Mouse (Mus musculus): ENCODE measurements at regions not wholly inside any gene's neighbourhood (a gene's known extent, or its start where the extent isn't known, plus 50 kb on each side); places are given as distances from the start of the nearest gene placed in this dataset.
A peak's percentile ranks its signal among the peaks of the same experiment; 100 is the strongest.

DNA sequence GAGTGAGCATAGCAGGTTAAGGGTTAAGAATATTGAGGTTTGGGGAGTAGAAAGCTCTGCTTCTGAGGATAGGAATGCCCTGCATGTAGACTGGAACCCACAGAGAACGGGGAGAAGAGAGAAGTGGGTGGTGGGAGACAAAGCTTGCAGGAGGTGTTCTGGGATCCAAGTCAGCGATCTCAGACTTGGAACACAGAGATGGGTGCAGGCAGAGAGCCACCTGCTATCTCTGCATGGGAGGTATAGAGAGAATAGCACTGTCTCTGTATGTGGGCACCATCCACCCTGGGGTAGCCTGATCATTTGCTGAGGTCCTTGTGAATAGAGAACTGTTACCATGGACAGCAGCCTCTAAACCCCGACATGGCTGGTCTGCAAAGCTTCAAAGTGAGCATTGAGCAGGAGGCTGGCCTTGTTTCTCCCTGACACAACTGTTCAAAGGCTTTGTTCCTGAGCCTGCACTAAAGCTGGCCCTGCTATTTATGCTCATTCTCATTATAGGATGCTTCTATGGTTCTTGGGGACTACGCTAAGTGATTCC lies 138.1 kb upstream of the Gm3448 start:
- Histone ChIP-seq H3K4me1 (ENCODE audit: insufficient read depth) (no peaks in the 10 kb centered on the region), H3K27ac (ENCODE audit: low read depth) (no peak overlapping the region), H3K9ac (no peak overlapping the region), H3K9me3 (ENCODE audit: low read depth, low read length) (no peaks in the 10 kb centered on the region), H3K36me3 (ENCODE audit: insufficient read depth) (no peaks in the 10 kb centered on the region), H3K4me3 (ENCODE audit: low read depth, low read length) (no peak overlapping the region), H3K27me3 (ENCODE audit: insufficient read depth, low read length) (no peaks in the 10 kb centered on the region), H3K4me2 (no peak overlapping the region)
- no peak for ATAC-seq (ENCODE audit: insufficient read depth)
- no peak for TF ChIP-seq CTCF (IDR thresholded peaks at IDR 0.05; ENCODE audit: low read depth)
- DNase-seq: peak; percentile 50
- 61% methylated on average over 4 of the region's 4 CpGs for WGBS

DNA sequence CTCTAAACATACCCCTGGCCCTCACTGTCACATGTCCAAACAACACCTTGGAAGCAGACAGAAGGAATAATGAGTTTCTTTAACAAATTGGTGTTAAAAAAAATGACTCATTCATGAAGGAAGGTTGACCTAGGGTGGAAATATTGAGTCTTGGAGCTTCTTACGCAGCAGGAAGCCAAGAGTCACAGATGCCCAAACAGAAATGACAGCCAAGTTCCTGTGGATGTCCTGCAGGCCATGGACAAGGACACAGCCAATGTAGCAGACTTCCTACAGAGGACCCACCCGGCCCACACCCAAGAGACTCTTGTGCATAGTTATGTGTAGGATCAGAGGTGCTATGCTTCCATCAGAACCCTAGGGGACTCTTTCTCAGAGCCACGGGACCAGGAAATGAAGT lies 136.1 kb upstream of the Gm3448 start:
- H3K9ac ChIP-seq: no peak overlapping the region
- no peak overlapping the region for H3K4me3 ChIP-seq (ENCODE audit: low read depth, low read length)
- no peaks in the 10 kb centered on the region for H3K36me3 ChIP-seq (ENCODE audit: insufficient read depth)
- no peaks in the 10 kb centered on the region for H3K4me1 ChIP-seq (ENCODE audit: insufficient read depth)
- H3K9me3 ChIP-seq (ENCODE audit: low read depth, low read length): no peaks in the 10 kb centered on the region
- WGBS: 72% methylated on average over 3 of the region's 3 CpGs
- no peak for TF ChIP-seq CTCF (IDR thresholded peaks at IDR 0.05; ENCODE audit: low read depth)
- H3K27me3 ChIP-seq (ENCODE audit: insufficient read depth, low read length): no peaks in the 10 kb centered on the region
- H3K4me2 ChIP-seq: no peak overlapping the region
- DNase-seq: peak; percentile 39
- ATAC-seq (ENCODE audit: insufficient read depth): no peak
- no peak overlapping the region for H3K27ac ChIP-seq (ENCODE audit: low read depth)

DNA sequence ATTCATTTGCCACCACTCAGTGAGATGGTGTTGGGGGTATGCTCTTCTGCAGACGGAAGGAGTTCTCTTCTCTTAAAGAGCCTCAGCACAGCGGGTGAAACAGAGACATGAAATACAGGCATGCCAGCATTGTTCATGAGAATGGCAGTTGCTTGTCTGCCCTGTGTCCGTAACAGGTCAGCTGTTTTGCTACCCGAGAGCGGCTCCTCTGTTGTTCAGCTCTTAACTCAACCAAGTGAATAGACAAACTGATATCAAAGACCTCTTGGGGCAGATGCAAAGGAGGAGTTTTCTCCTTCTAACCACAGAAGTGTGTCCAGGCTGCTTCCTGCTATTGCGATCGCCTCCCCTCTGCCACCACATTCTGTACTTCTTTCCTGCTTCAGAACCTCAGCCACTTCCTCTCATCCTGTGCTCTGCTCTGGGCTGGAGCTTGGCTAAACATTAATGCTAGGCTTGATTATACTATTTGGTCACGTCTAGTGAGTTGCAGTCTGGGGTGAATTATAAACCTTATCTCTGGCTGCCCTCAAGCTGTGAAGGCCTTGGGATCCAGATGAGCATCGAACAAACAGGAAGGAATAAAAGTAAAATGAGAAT lies 133.1 kb upstream of the Gm3448 start:
- no peaks in the 10 kb centered on the region for H3K4me1 ChIP-seq (ENCODE audit: insufficient read depth)
- ATAC-seq (ENCODE audit: insufficient read depth): no peak
- H3K27ac ChIP-seq (ENCODE audit: low read depth): no peak overlapping the region
- no peaks in the 10 kb centered on the region for H3K9me3 ChIP-seq (ENCODE audit: low read depth, low read length)
- H3K36me3 ChIP-seq (ENCODE audit: insufficient read depth): no peaks in the 10 kb centered on the region
- H3K4me2 ChIP-seq: no peak overlapping the region
- H3K9ac ChIP-seq: no peak overlapping the region
- H3K4me3 ChIP-seq (ENCODE audit: low read depth, low read length): no peak overlapping the region
- peak; percentile 24 for DNase-seq
- H3K27me3 ChIP-seq (ENCODE audit: insufficient read depth, low read length): no peaks in the 10 kb centered on the region
- 50% methylated on average over 9 of the region's 9 CpGs for WGBS
- no peak for TF ChIP-seq CTCF (IDR thresholded peaks at IDR 0.05; ENCODE audit: low read depth)

DNA sequence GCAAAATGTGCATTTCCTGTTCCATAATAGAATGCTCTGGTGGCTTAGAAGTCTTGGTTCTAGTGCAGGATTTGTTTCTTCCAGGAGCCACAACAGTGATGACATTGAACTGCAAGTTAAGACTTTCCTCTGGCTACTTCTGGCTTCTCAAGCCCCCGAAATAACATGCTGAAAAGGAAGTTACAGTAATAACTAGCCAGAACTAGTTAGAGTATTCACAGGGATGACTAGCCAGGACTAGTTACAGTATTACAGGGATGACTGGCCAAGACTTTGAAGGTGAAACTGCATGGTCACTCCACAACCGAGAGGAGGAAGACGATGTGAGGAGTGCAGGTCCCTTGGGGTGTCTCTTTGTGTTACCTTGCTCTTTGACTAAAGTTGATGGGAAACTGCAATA lies 126.6 kb upstream of the Gm3448 start:
- 86% methylated on average over 3 of the region's 3 CpGs for WGBS
- ATAC-seq (ENCODE audit: insufficient read depth): no peak
- no peak for DNase-seq
- no peak overlapping the region for H3K27ac ChIP-seq (ENCODE audit: low read depth)
- no peaks in the 10 kb centered on the region for H3K9me3 ChIP-seq (ENCODE audit: low read depth, low read length)
- no peak overlapping the region for H3K9ac ChIP-seq
- H3K4me1 ChIP-seq (ENCODE audit: insufficient read depth): no peaks in the 10 kb centered on the region
- H3K4me2 ChIP-seq: no peak overlapping the region
- H3K4me3 ChIP-seq (ENCODE audit: low read depth, low read length): no peak overlapping the region
- no peaks in the 10 kb centered on the region for H3K36me3 ChIP-seq (ENCODE audit: insufficient read depth)
- no peaks in the 10 kb centered on the region for H3K27me3 ChIP-seq (ENCODE audit: insufficient read depth, low read length)
- TF ChIP-seq CTCF (IDR thresholded peaks at IDR 0.05; ENCODE audit: low read depth): no peak

DNA sequence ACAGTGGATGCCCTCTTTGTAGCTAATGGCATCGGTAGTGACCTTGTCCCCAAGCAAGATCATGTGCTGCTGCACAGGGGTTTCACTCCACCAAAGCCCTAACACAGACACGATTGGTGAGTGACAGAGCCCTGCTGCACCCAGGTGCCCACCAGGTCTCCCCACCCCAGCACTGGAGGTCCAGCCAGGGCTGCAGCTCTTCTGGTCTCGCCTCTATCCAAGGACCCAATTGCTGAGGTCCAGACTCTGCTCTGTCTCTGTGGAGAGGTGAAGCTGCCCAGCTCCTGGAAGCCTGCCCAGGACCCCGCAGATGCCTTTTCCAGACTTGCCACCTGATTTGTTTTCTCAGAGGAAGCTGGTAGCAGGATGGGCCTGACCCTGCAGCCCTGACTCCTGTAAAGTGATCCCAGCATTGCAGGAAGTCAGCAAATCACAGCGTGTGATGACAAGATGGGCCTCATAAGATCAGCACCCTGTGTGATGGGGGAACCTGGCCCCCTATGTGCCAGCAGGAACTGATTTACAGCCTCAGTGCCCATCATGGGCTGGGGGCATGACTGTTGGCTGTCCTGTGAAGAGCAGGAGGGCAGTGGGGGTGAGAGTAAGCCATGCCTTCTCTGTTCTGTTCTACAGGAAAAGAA lies 116.5 kb upstream of the Gm3448 start:
- DNase-seq: peak; percentile 6
- TF ChIP-seq CTCF (IDR thresholded peaks at IDR 0.05; ENCODE audit: low read depth): no peak
- H3K9ac ChIP-seq: no peak overlapping the region
- no peak overlapping the region for H3K4me3 ChIP-seq (ENCODE audit: low read depth, low read length)
- H3K27ac ChIP-seq (ENCODE audit: low read depth): no peak overlapping the region
- no peak overlapping the region for H3K4me2 ChIP-seq
- no peak for ATAC-seq (ENCODE audit: insufficient read depth)
- H3K4me1 ChIP-seq (ENCODE audit: insufficient read depth): 0 out of 2 replicates have a peak, but pooled peaks cover 2% of the 10 kb centered on the region
- H3K27me3 ChIP-seq (ENCODE audit: insufficient read depth, low read length): no peaks in the 10 kb centered on the region
- WGBS: 52% methylated on average over 5 of the region's 5 CpGs
- no peaks in the 10 kb centered on the region for H3K9me3 ChIP-seq (ENCODE audit: low read depth, low read length)
- H3K36me3 ChIP-seq (ENCODE audit: insufficient read depth): no peaks in the 10 kb centered on the region

DNA sequence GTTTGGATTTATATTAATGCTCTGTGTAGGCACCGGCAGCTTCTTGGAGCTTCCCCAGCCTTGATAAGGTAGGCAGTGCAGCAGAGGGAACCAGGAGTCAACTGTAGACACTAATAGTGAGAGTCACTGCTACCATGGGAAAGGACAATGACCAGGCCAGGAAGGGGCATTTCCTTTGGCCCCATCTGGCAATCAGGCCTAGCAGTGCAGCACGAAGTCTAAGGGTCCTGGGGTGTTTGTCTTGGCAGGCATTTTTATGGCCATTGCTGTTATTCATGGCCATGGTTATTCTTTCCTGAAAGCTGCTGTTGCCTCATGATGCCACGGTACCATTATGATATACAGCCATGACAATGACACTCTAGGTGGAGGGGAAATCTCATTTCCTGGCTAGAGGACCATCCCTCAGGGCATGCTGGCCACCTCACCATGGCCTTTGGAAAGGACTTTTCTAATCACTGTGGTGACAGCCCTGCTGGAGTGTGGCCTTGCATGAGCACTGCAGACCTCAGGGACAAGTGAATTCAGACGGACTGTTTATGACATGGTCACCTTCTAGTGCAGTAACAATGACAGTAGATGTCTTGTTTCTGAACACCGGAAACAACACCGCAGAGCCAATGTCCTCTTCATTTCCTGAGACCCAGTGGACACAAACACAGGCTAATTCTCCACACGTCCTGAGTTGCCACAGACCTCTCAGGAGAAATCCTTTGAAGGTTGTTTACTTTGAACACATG lies 111.8 kb upstream of the Gm3448 start:
- 49% methylated on average over 7 of the region's 7 CpGs for WGBS
- ATAC-seq (ENCODE audit: insufficient read depth) (no peak; the same call in 1 of the 2 replicates), DNase-seq (peak; percentile 5)

DNA sequence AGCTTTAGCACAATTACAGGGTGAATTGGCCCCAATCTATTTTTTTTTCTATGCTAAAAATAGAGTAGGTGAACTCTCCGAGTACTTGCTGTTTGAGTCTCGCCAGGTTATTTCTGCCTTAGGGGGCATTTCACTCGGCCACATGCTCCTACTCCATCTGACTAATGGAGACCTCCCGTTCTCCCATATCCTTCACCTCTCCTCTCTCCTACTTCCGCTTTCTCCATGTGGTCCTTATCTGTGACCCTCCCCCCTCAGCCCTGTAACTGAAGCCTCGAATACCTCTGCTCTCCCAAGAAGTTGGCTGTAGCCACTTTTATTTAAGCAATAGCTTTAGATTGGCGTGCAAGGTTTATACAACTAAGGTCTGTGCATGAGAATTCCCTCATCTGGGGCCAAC lies 111.1 kb upstream of the Gm3448 start:
- 47% methylated on average over 7 of the region's 7 CpGs for WGBS

More for the DNA sequence above, 111.8 kb upstream of the Gm3448 start:
- TF ChIP-seq CTCF (IDR thresholded peaks at IDR 0.05; ENCODE audit: low read depth): no peak
- Histone ChIP-seq H3K27ac (ENCODE audit: low read depth) (0 out of 2 replicates have a peak overlapping the region, but pooled peaks have one; percentile 16), H3K9me3 (ENCODE audit: low read depth, low read length) (no peaks in the 10 kb centered on the region), H3K4me2 (no peak overlapping the region), H3K9ac (no peak overlapping the region), H3K27me3 (ENCODE audit: insufficient read depth, low read length) (no peaks in the 10 kb centered on the region), H3K4me3 (ENCODE audit: low read depth, low read length) (no peak overlapping the region), H3K36me3 (ENCODE audit: insufficient read depth) (no peaks in the 10 kb centered on the region), H3K4me1 (ENCODE audit: insufficient read depth) (peaks cover 6% of the 10 kb centered on the region)

More for the DNA sequence above, 111.1 kb upstream of the Gm3448 start:
- DNase-seq: no peak
- peaks cover 6% of the 10 kb centered on the region for H3K4me1 ChIP-seq (ENCODE audit: insufficient read depth)
- TF ChIP-seq CTCF (IDR thresholded peaks at IDR 0.05; ENCODE audit: low read depth): no peak
- no peaks in the 10 kb centered on the region for H3K36me3 ChIP-seq (ENCODE audit: insufficient read depth)
- no peak overlapping the region for H3K4me2 ChIP-seq
- no peaks in the 10 kb centered on the region for H3K27me3 ChIP-seq (ENCODE audit: insufficient read depth, low read length)
- H3K9ac ChIP-seq: no peak overlapping the region
- H3K27ac ChIP-seq (ENCODE audit: low read depth): no peak overlapping the region
- ATAC-seq (ENCODE audit: insufficient read depth): no peak
- H3K9me3 ChIP-seq (ENCODE audit: low read depth, low read length): no peaks in the 10 kb centered on the region
- H3K4me3 ChIP-seq (ENCODE audit: low read depth, low read length): no peak overlapping the region
